In the genomic region with DNA sequence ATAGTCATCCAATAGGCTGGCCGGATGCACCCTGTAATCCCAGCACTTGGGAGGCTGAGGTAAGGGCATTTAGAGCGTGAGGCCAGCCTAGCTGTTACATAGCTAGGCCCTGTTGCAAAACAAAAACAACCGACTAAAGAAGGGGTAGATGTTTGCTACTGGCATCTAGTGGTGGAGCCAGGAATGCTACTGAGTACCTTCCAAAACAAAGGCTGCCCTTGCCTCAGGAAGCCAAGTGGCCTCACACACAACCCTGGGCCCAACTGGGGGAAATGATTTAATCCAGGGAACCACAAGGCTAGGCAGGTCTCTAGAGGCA, we compare ENCODE assay signal across 8 mouse cellular contexts. TPM values are rescaled to one million over a fixed set of nuclear protein-coding genes. Genes with fewer than 3 reads are reported as not detected.
DNase-seq lines count a peak whose midpoint lies in the region; ATAC-seq lines count a peak whose summit lies in the region.

No protein-coding gene starts in this region.

- no peaks in the 10 kb centered on the region for H3K9me3 ChIP-seq in heart, embryonic 14.5 days (ENCODE audit: control insufficient read depth, low read length)
- no peaks in the 10 kb centered on the region for H3K9me3 ChIP-seq in midbrain, embryonic 12.5 days

- H3K9ac ChIP-seq in heart, embryonic 14.5 days (ENCODE audit: low read length), result peak overlapping the region; percentile 35; the same call in 1 of the 2 replicates
- H3K9ac ChIP-seq in midbrain, embryonic 12.5 days (replicated peaks), result no peak overlapping the region

- DNase-seq in heart, adult 11 months, result peak; percentile 97
- no peak for DNase-seq in heart, adult 8-10 months (ENCODE audit: low spot score)
- DNase-seq in brain, adult 2 months (ENCODE audit: low read depth, low spot score), result peak; percentile 83
- DNase-seq in kidney, postnatal 25 days, result peak; percentile 68 to 69
- no peak for DNase-seq in thymus, postnatal 4 days
- no peak for DNase-seq in urinary bladder, postnatal 10 days (ENCODE audit: low spot score)

- H3K4me1 ChIP-seq in heart, embryonic 14.5 days (ENCODE audit: control insufficient read depth in 2 of 2, insufficient read depth in 2 of 2, low read length in 2 of 2), result peaks cover 64 to 75% of the 10 kb centered on the region in 2 experiments
- H3K4me1 ChIP-seq in midbrain, embryonic 12.5 days, result peaks cover 65% of the 10 kb centered on the region

- H3K27ac ChIP-seq in heart, embryonic 14.5 days (replicated peaks in 1 of 2; ENCODE audit: control insufficient read depth in 1 of 2, insufficient read depth in 1 of 2, low read depth in 2 of 2, low read length in 2 of 2), result peak overlapping the region; percentile 76 to 90
- H3K27ac ChIP-seq in midbrain, embryonic 12.5 days (replicated peaks), result peak overlapping the region; percentile 46; the same call in 1 of the 2 replicates

- H3K36me3 ChIP-seq in heart, embryonic 14.5 days (ENCODE audit: control insufficient read depth, insufficient read depth, low read length), result peaks cover 39% of the 10 kb centered on the region; the same call in 1 of the 2 replicates
- H3K36me3 ChIP-seq in midbrain, embryonic 12.5 days, result peaks cover 4% of the 10 kb centered on the region; the same call in 1 of the 2 replicates

- 7% methylated on average over 3 of the region's 3 CpGs for WGBS in heart, embryonic 14.5 days
- 14% methylated on average over 3 of the region's 3 CpGs for WGBS in midbrain, embryonic 12.5 days

- ATAC-seq in heart, embryonic 14.5 days (ENCODE audit: insufficient number of reproducible peaks, insufficient read depth, low FRiP score, low read depth), result no peak
- no peak for ATAC-seq in midbrain, embryonic 12.5 days (ENCODE audit: low FRiP score, low read depth)

- peak overlapping the region; percentile 26 for H3K4me2 ChIP-seq in heart, embryonic 14.5 days (ENCODE audit: low read length)
- no peak overlapping the region for H3K4me2 ChIP-seq in midbrain, embryonic 12.5 days (replicated peaks)

- no peaks in the 10 kb centered on the region for H3K27me3 ChIP-seq in heart, embryonic 14.5 days (ENCODE audit: control insufficient read depth, insufficient read depth, low read length)
- H3K27me3 ChIP-seq in midbrain, embryonic 12.5 days, result peaks cover 65% of the 10 kb centered on the region

- H3K4me3 ChIP-seq in heart, embryonic 14.5 days (ENCODE audit: control insufficient read depth in 1 of 2, insufficient read depth in 1 of 2, low read depth in 1 of 2, low read length in 2 of 2), result no peak overlapping the region
- H3K4me3 ChIP-seq in midbrain, embryonic 12.5 days, result no peak overlapping the region

RNA-seq across cellular contexts. Expression of gene G430095P16Rik, which starts 3.1 kb away (rescaled TPM):
- under 1 TPM in 1 of 4 experiments, not detected in 3; 0.66 TPM for total RNA-seq in heart, adult 8-10 months (2022)
- polyA plus RNA-seq in heart, embryonic 14.5 days (2014; fragmentation: Nextera tagmentation; extraction: Ambion mirVana), result 5.2 and 5.9 TPM in 2 replicates
- 2.0 and 2.4 TPM in 2 replicates for polyA plus RNA-seq in midbrain, embryonic 12.5 days (2016; fragmentation: Nextera tagmentation; extraction: Ambion mirVana)

RNA-seq across cellular contexts. Expression of gene Lyl1, which starts 24.6 kb away (rescaled TPM):
- 1 to 10 TPM; 3.5 to 4.8 (median 4.3) TPM for total RNA-seq in heart, adult 8-10 months (2022)
- 12.1 and 13.7 TPM in 2 replicates for polyA plus RNA-seq in heart, embryonic 14.5 days (2014; fragmentation: Nextera tagmentation; extraction: Ambion mirVana)
- 3.5 and 5.6 TPM in 2 replicates for polyA plus RNA-seq in midbrain, embryonic 12.5 days (2016; fragmentation: Nextera tagmentation; extraction: Ambion mirVana)

RNA-seq across cellular contexts. Expression of gene Nacc1, which starts 38.2 kb away (rescaled TPM):
- 10 to 100 TPM; 26.7 to 36.0 (median 33.4) TPM for total RNA-seq in heart, adult 8-10 months (2022)
- 15.1 and 17.4 TPM in 2 replicates for polyA plus RNA-seq in heart, embryonic 14.5 days (2014; fragmentation: Nextera tagmentation; extraction: Ambion mirVana)
- 20.8 and 25.0 TPM in 2 replicates for polyA plus RNA-seq in midbrain, embryonic 12.5 days (2016; fragmentation: Nextera tagmentation; extraction: Ambion mirVana)

RNA-seq across cellular contexts. Expression of gene Trmt1, which starts 39.8 kb away (rescaled TPM):
- total RNA-seq in heart, adult 8-10 months (2022), result 10 to 100 TPM; 30.9 to 41.7 (median 38.5) TPM
- polyA plus RNA-seq in heart, embryonic 14.5 days (2014; fragmentation: Nextera tagmentation; extraction: Ambion mirVana), result 46.1 and 50.0 TPM in 2 replicates
- polyA plus RNA-seq in midbrain, embryonic 12.5 days (2016; fragmentation: Nextera tagmentation; extraction: Ambion mirVana), result 53.6 and 58.8 TPM in 2 replicates

Comparison
In these comparisons a context has a peak if more than half of its experiments do, and no peak if none do; other contexts are left out.
1. DNase-seq: peak in heart, adult 11 months (single experiment), brain, adult 2 months (single experiment) and kidney, postnatal 25 days (2 of 2); none in heart, adult 8-10 months (single experiment), thymus, postnatal 4 days (single experiment) and urinary bladder, postnatal 10 days (single experiment).